Mouse (Mus musculus): ENCODE data around the gene Il23r.
A peak's percentile ranks its signal among the peaks of the same experiment; 100 is the strongest.

Gene Il23r

GRCm38 (mm10) chr6:67415276-67415675 is 76.4 kb downstream of the Il23r start:
- peaks cover 19% of the 10 kb centered on the region for H3K9me3 ChIP-seq (ENCODE audit: low read length)
- TF ChIP-seq NANOG (IDR thresholded peaks at IDR 0.05; ENCODE audit: borderline replicate concordance, low read length) (no peak), CTCF (conservative IDR thresholded peaks at IDR 0.05; ENCODE audit: low read length) (no peak), POU5F1 (IDR thresholded peaks at IDR 0.05; ENCODE audit: borderline replicate concordance, low read length) (no peak)
- H3K4me1 ChIP-seq (replicated peaks; ENCODE audit: low read depth, low read length) = no peaks in the 10 kb centered on the region
- H3K27me3 ChIP-seq (ENCODE audit: insufficient read depth, low read length) = no peaks in the 10 kb centered on the region
- no peak overlapping the region for H3K4me3 ChIP-seq (replicated peaks; ENCODE audit: low read length)
- H3K36me3 ChIP-seq (ENCODE audit: insufficient read depth, low read length) = no peaks in the 10 kb centered on the region

DNA sequence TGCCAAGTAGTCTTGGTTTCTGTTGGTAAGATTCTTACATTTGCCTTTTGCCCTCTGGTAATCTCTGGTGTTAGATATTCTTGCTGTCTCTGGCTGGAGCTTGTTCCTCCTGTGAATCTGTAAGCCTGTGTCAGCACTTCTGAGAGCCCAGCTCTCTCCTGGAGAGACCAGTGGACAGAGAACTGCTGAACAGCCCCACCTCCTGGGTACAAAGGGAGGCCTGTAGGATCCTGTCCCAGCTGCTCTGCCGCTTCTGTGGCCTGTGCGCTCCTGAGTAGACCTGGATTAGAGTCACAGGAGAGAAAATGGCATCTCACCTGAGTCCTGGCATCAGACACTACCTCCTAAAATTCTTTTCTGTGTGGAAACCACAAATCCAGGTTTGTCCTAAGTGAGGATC is 78.3 kb downstream of the Il23r start:
- no peaks in the 10 kb centered on the region for H3K4me1 ChIP-seq (replicated peaks; ENCODE audit: low read depth, low read length)
- no peak for TF ChIP-seq NANOG (IDR thresholded peaks at IDR 0.05; ENCODE audit: borderline replicate concordance, low read length)
- no peak for TF ChIP-seq CTCF (conservative IDR thresholded peaks at IDR 0.05; ENCODE audit: low read length)
- TF ChIP-seq POU5F1 (IDR thresholded peaks at IDR 0.05; ENCODE audit: borderline replicate concordance, low read length) = no peak
- no peak overlapping the region for H3K4me3 ChIP-seq (replicated peaks; ENCODE audit: low read length)

GRCm38 (mm10) chr6:67405281-67405682 is 86.4 kb downstream of the Il23r start:
- H3K4me1 ChIP-seq (replicated peaks; ENCODE audit: low read depth, low read length) = no peaks in the 10 kb centered on the region
- H3K9me3 ChIP-seq (ENCODE audit: low read length) = no peaks in the 10 kb centered on the region
- no peaks in the 10 kb centered on the region for H3K27me3 ChIP-seq (ENCODE audit: insufficient read depth, low read length)
- TF ChIP-seq CTCF (conservative IDR thresholded peaks at IDR 0.05; ENCODE audit: low read length) (no peak), POU5F1 (IDR thresholded peaks at IDR 0.05; ENCODE audit: borderline replicate concordance, low read length) (no peak), NANOG (IDR thresholded peaks at IDR 0.05; ENCODE audit: borderline replicate concordance, low read length) (no peak)
- H3K36me3 ChIP-seq (ENCODE audit: insufficient read depth, low read length) = no peaks in the 10 kb centered on the region
- no peak overlapping the region for H3K4me3 ChIP-seq (replicated peaks; ENCODE audit: low read length)

More for the DNA sequence above, 78.3 kb downstream of the Il23r start:
- Histone ChIP-seq H3K27me3 (ENCODE audit: insufficient read depth, low read length) (no peaks in the 10 kb centered on the region), H3K9me3 (ENCODE audit: low read length) (peaks cover 19% of the 10 kb centered on the region), H3K36me3 (ENCODE audit: insufficient read depth, low read length) (no peaks in the 10 kb centered on the region)

DNA sequence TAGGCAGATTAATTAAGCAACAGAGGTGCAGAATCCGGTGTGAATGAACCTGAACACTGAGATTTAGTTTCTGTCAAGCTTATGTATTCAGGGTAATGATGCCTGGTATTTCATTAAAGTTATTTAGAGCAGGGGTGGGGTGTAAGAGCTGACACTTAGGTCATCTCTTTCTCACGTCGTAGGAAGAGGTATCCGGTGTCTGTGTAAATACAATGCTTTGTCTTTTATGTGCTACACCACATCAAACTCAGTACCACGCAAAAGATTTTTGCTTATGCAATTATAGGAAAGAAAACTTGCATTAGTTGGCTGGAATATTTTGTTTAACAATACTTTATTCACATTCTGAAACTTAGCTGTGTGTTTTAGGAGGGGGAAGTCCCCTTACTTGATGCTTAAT is 92.1 kb downstream of the Il23r start:
- no peak for TF ChIP-seq NANOG (IDR thresholded peaks at IDR 0.05; ENCODE audit: borderline replicate concordance, low read length)
- TF ChIP-seq POU5F1 (IDR thresholded peaks at IDR 0.05; ENCODE audit: borderline replicate concordance, low read length) = no peak
- TF ChIP-seq CTCF (conservative IDR thresholded peaks at IDR 0.05; ENCODE audit: low read length) = no peak
- Histone ChIP-seq H3K4me3 (replicated peaks; ENCODE audit: low read length) (no peak overlapping the region), H3K9me3 (ENCODE audit: low read length) (no peaks in the 10 kb centered on the region), H3K27me3 (ENCODE audit: insufficient read depth, low read length) (no peaks in the 10 kb centered on the region), H3K4me1 (replicated peaks; ENCODE audit: low read depth, low read length) (no peaks in the 10 kb centered on the region), H3K36me3 (ENCODE audit: insufficient read depth, low read length) (no peaks in the 10 kb centered on the region)

- H3K4me1 ChIP-seq (replicated peaks; ENCODE audit: low read depth, low read length) = peaks cover 9% of the 10 kb centered on the region
- peaks cover 21% of the 10 kb centered on the region for H3K27me3 ChIP-seq (ENCODE audit: insufficient read depth, low read length)
- H3K4me3 ChIP-seq (replicated peaks; ENCODE audit: low read length) = peak within 1 kb of the TSS; percentile 76
- no peaks in the 10 kb centered on the region for H3K36me3 ChIP-seq (ENCODE audit: insufficient read depth, low read length)
- TF ChIP-seq CTCF (conservative IDR thresholded peaks at IDR 0.05; ENCODE audit: low read length) (no peak), NANOG (IDR thresholded peaks at IDR 0.05; ENCODE audit: borderline replicate concordance, low read length) (no peak), POU5F1 (IDR thresholded peaks at IDR 0.05; ENCODE audit: borderline replicate concordance, low read length) (no peak)
- no peaks in the 10 kb centered on the region for H3K9me3 ChIP-seq (ENCODE audit: low read length)
These were observed 115.7 kb downstream of the Il23r start, which contains the start of gene Il12rb2 for GRCm38 (mm10) chr6:67375982-67376391. Gene Il12rb2 (minus strand): TSS chr6:67376188.
